Mouse (Mus musculus): ENCODE measurements around the gene Exoc7. TPM values are rescaled to one million over a fixed set of nuclear protein-coding genes. Genes with fewer than 3 reads are reported as not detected.

Exoc7 gene
- polyA plus RNA-seq, 1 experiment, result 93.3 TPM

DNA sequence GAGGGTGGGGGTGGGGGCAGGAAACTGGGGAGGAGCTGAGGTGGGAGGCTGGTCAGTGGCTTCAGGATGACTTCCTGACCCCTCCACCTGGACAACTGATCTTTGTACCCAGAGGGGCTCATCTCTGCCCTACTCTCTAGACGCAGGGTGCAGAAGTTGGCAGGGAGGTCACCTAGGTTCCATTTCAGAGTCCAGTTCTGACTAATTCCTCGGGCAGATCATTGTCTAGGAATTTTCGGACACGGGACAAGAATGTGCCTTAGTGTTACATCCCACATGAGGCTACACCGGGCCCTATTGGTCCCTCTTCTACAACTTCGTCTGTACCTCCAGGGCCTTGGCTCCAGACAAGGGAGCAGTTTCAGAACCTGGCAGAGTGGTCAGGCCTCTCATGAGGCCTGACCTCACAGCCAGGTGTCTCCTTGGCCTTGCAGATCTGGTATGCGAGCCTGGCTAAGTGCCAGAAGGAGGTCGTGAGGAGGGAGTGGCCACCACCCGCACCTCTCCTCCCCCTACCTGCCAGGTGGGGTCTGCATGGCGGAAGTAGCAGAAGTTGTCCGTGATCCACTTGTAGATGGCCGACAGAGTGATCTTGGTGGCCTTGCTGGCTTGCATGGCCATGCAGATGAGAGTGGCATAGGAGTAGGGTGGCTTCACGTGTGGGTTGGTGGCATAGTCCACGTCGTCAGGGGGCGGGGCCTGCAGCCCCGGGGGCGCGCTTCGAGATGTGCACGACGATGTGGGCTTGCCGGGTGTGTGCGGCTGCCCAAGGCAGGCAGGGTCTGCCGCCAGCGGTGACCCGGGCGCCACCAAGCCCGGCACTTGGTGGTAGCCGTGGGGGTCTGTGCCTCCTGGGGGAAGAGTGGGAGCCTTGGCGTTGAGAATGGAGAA is 26.7 kb upstream of the Exoc7 start:
- no peak overlapping the region for H3K27ac ChIP-seq (ENCODE audit: insufficient read depth, low read length)
- no peaks in the 10 kb centered on the region for H3K9me3 ChIP-seq (replicated peaks; ENCODE audit: control insufficient read depth, insufficient read depth, low read length, poor library complexity, severe bottlenecking)
- H3K4me3 ChIP-seq (ENCODE audit: low read depth, low read length), result peak overlapping the region; percentile 33
- peak overlapping the region; percentile 44 for H3K9ac ChIP-seq (ENCODE audit: low read depth, poor library complexity, severe bottlenecking)
- H3K27me3 ChIP-seq (ENCODE audit: control insufficient read depth, insufficient read depth, low read length, poor library complexity, severe bottlenecking), result no peaks in the 10 kb centered on the region
- TF ChIP-seq POLR2A (IDR thresholded peaks at IDR 0.05; ENCODE audit: insufficient read depth, low read length), result no peak
- H3K36me3 ChIP-seq (ENCODE audit: control insufficient read depth, insufficient read depth, low read length, poor library complexity, severe bottlenecking), result no peaks in the 10 kb centered on the region
- peaks cover 10% of the 10 kb centered on the region for H3K4me1 ChIP-seq (ENCODE audit: control insufficient read depth, insufficient read depth, low read length)

DNA sequence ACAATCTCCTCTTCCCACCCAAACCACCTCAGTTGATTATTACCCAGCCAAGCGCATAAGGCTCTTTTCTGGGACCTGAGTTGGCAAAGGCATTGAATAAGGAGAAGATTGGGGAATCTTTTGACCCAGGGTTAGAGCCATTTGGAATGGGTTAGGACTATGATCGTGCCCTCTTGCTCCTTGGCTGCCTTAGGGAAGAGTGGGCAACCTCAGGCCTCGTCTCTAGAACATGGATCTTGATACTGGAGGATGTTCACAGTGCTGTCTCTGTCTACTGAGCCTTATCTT is 25.9 kb upstream of the Exoc7 start:
- Histone ChIP-seq H3K4me1 (ENCODE audit: control insufficient read depth, insufficient read depth, low read length) (peaks cover 13% of the 10 kb centered on the region), H3K9ac (ENCODE audit: low read depth, poor library complexity, severe bottlenecking) (no peak overlapping the region), H3K4me3 (ENCODE audit: low read depth, low read length) (no peak overlapping the region), H3K36me3 (ENCODE audit: control insufficient read depth, insufficient read depth, low read length, poor library complexity, severe bottlenecking) (no peaks in the 10 kb centered on the region), H3K9me3 (replicated peaks; ENCODE audit: control insufficient read depth, insufficient read depth, low read length, poor library complexity, severe bottlenecking) (no peaks in the 10 kb centered on the region), H3K27me3 (ENCODE audit: control insufficient read depth, insufficient read depth, low read length, poor library complexity, severe bottlenecking) (no peaks in the 10 kb centered on the region), H3K27ac (ENCODE audit: insufficient read depth, low read length) (no peak overlapping the region)
- TF ChIP-seq EP300 (IDR thresholded peaks at IDR 0.05; ENCODE audit: insufficient read depth, low read depth, low read length), result no peak
- TF ChIP-seq CTCF (IDR thresholded peaks at IDR 0.05; ENCODE audit: low read depth, low read length), result no peak
- no peak for TF ChIP-seq POLR2A (IDR thresholded peaks at IDR 0.05; ENCODE audit: insufficient read depth, low read length)

DNA sequence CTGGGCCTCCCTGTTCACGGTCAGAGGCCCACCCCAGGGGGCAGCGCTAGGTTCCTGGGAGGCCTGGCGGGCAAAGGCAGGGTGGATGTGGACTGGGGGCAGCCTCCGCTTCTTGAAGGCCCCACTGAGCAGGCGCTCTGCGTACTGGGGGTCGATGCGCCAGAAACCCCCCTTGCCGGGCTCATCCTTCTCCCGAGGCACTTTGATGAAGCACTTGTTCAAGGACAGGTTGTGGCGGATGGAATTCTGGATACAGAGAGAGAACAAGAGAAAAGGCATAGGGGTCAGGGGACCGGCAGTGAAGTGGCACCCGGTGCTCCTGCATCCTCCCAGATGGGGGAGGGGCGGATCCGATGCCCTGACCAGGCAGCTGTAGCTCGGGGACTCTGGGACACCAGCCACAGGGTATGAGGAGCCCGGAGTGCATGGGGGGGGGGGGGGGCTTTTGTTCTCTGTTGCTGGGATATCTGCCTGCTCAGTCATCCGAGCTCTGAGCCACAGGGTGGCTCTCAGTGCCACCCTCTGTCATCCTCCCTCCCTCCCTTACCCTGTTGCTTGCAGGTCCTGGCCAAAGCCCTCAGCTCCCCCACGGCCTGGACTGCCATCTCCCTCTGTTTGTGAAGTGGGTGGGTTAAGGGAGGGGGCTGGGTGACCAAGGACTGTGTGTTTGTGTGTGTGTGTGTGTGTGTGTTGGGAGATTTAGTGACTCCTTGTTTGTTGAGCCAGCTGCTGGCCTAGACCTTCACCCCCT is 25.4 kb upstream of the Exoc7 start:
- Histone ChIP-seq H3K27me3 (ENCODE audit: control insufficient read depth, insufficient read depth, low read length, poor library complexity, severe bottlenecking) (no peaks in the 10 kb centered on the region), H3K36me3 (ENCODE audit: control insufficient read depth, insufficient read depth, low read length, poor library complexity, severe bottlenecking) (no peaks in the 10 kb centered on the region), H3K27ac (ENCODE audit: insufficient read depth, low read length) (no peak overlapping the region), H3K4me1 (ENCODE audit: control insufficient read depth, insufficient read depth, low read length) (peaks cover 17% of the 10 kb centered on the region), H3K4me3 (ENCODE audit: low read depth, low read length) (no peak overlapping the region), H3K9ac (ENCODE audit: low read depth, poor library complexity, severe bottlenecking) (peak overlapping the region; percentile 32; the same call in 1 of the 2 replicates), H3K9me3 (replicated peaks; ENCODE audit: control insufficient read depth, insufficient read depth, low read length, poor library complexity, severe bottlenecking) (no peaks in the 10 kb centered on the region)
- TF ChIP-seq EP300 (IDR thresholded peaks at IDR 0.05; ENCODE audit: insufficient read depth, low read depth, low read length) (no peak), POLR2A (IDR thresholded peaks at IDR 0.05; ENCODE audit: insufficient read depth, low read length) (no peak), CTCF (IDR thresholded peaks at IDR 0.05; ENCODE audit: low read depth, low read length) (no peak)

DNA sequence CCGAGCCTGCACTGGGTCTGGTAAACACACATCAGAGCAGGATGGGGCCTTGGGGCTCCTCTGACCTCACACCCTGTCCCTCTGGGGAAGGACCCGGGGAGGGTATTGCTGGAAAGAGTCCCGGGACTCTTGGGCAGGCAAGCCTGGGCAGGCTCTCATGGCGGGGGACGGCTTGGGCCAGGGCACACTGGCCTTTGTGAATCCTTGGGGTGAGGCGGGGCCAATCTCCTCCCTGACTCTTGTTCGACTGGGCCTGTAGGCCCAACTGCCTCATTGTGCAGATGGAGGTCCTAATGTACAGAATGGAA is 23.1 kb upstream of the Exoc7 start:
- Histone ChIP-seq H3K4me1 (ENCODE audit: control insufficient read depth, insufficient read depth, low read length) (peaks cover 27% of the 10 kb centered on the region), H3K27ac (ENCODE audit: insufficient read depth, low read length) (peak overlapping the region; percentile 86), H3K9ac (ENCODE audit: low read depth, poor library complexity, severe bottlenecking) (peak overlapping the region; percentile 26), H3K36me3 (ENCODE audit: control insufficient read depth, insufficient read depth, low read length, poor library complexity, severe bottlenecking) (no peaks in the 10 kb centered on the region), H3K9me3 (replicated peaks; ENCODE audit: control insufficient read depth, insufficient read depth, low read length, poor library complexity, severe bottlenecking) (no peaks in the 10 kb centered on the region), H3K27me3 (ENCODE audit: control insufficient read depth, insufficient read depth, low read length, poor library complexity, severe bottlenecking) (no peaks in the 10 kb centered on the region), H3K4me3 (ENCODE audit: low read depth, low read length) (no peak overlapping the region)
- no peak for TF ChIP-seq POLR2A (IDR thresholded peaks at IDR 0.05; ENCODE audit: insufficient read depth, low read length)
- TF ChIP-seq EP300 (IDR thresholded peaks at IDR 0.05; ENCODE audit: insufficient read depth, low read depth, low read length), result peak; percentile 70; the same call in 1 of the 2 replicates
- no peak for TF ChIP-seq CTCF (IDR thresholded peaks at IDR 0.05; ENCODE audit: low read depth, low read length)

DNA sequence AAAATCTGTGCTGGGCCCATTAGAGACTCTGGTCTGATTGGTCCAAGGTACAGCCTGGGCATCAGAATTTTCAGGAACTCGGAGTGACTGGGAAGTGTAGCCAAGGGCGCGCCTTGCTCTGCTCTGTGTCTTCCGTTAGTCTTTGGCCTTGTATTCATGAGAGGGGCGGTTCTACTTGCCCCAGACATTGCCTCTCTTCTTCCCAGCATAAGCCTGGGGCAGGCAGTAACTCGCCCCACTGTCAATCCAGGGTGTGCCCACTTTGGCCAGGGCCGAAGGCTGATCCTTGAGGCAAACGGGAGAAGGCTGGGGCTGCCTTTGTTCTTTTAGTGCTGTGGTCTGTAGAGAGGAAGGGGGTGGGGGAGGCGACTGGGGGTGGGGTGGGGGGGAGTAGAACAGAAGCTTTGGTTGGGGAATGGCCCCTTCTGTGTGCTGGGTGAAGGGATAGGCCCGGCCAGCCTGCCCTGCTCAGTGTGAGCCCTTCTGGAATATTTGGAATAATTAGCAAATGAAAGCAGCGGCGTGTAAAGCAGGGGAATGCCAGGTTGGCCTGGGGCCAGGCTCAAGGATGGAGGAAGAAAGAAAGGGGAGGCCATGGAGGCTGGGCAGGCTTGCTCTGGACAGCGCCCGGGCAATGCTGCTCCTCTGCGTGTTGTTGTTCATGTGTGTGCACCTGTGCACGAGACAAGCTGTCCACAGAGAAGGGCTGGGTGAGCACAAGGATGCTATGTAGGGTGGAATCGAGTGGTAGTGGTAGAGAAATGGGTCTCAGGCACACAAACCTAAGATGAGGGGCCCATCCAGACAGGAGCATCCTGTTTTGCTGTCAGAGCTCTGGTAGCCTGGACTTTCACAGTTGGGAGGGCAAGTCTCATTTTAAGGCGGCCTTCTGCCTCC is 22.5 kb upstream of the Exoc7 start:
- Histone ChIP-seq H3K4me3 (ENCODE audit: low read depth, low read length) (no peak overlapping the region), H3K9ac (ENCODE audit: low read depth, poor library complexity, severe bottlenecking) (peak overlapping the region; percentile 26), H3K9me3 (replicated peaks; ENCODE audit: control insufficient read depth, insufficient read depth, low read length, poor library complexity, severe bottlenecking) (no peaks in the 10 kb centered on the region), H3K27ac (ENCODE audit: insufficient read depth, low read length) (peak overlapping the region; percentile 86), H3K4me1 (ENCODE audit: control insufficient read depth, insufficient read depth, low read length) (peaks cover 27% of the 10 kb centered on the region), H3K36me3 (ENCODE audit: control insufficient read depth, insufficient read depth, low read length, poor library complexity, severe bottlenecking) (no peaks in the 10 kb centered on the region), H3K27me3 (ENCODE audit: control insufficient read depth, insufficient read depth, low read length, poor library complexity, severe bottlenecking) (no peaks in the 10 kb centered on the region)
- TF ChIP-seq CTCF (IDR thresholded peaks at IDR 0.05; ENCODE audit: low read depth, low read length) (no peak), POLR2A (IDR thresholded peaks at IDR 0.05; ENCODE audit: insufficient read depth, low read length) (no peak), EP300 (IDR thresholded peaks at IDR 0.05; ENCODE audit: insufficient read depth, low read depth, low read length) (peak; percentile 61)
